Mouse (Mus musculus) embryonic facial prominence, embryonic 15.5 days (tissue): ENCODE measurements around the gene Spag17. TPM values are rescaled to one million over a fixed set of nuclear protein-coding genes. Genes with fewer than 3 reads are reported as not detected.
A peak's percentile ranks its signal among the peaks of the same experiment; 100 is the strongest.

Source experiments
- ATAC-seq: fragments of 200-750 bp; cut with Nextera tagmentation; 2 replicates; pipeline ENCODE4 v1.8.0; 2017; ENCODE audit warnings: low read depth, moderate TSS enrichment; ENCODE audit not compliant: insufficient number of reproducible peaks, low FRiP score, low TSS enrichment
- H3K27ac ChIP-seq: fragments of 300-500 bp; sonication (generic); replicated peaks from 2 replicates; pipeline ENCODE4 v1.5.1; 2015; ENCODE audit warnings: mild to moderate bottlenecking, inconsistent platforms
- H3K27me3 ChIP-seq: fragments of 300-500 bp; sonication (generic); 2 replicates; pipeline ENCODE4 v1.6.1; 2015; ENCODE audit warnings: inconsistent platforms
- H3K36me3 ChIP-seq: fragments of 300-500 bp; sonication (generic); 2 replicates; pipeline ENCODE4 v1.6.1; 2015; ENCODE audit warnings: mild to moderate bottlenecking, inconsistent platforms
- H3K4me1 ChIP-seq: fragments of 300-500 bp; sonication (generic); 2 replicates; pipeline ENCODE4 v1.6.1; 2015; ENCODE audit warnings: inconsistent platforms
- H3K4me2 ChIP-seq: fragments of 300-500 bp; sonication (generic); replicated peaks from 2 replicates; pipeline ENCODE4 v1.6.1; 2015; ENCODE audit warnings: mild to moderate bottlenecking, inconsistent platforms
- H3K4me3 ChIP-seq: fragments of 300-500 bp; sonication (generic); replicated peaks from 2 replicates; pipeline ENCODE4 v1.5.1; 2015; ENCODE audit warnings: mild to moderate bottlenecking, inconsistent platforms
- H3K9ac ChIP-seq: fragments of 300-500 bp; sonication (generic); 2 replicates; pipeline ENCODE4 v1.6.1; 2015; ENCODE audit warnings: inconsistent platforms
- H3K9me3 ChIP-seq: fragments of 300-500 bp; sonication (generic); replicated peaks from 2 replicates; pipeline ENCODE4 v1.6.1; 2016; ENCODE audit warnings: inconsistent platforms
- WGBS: fragments of 180-500 bp; shearing (Covaris S2); methylation state at CpG from one replicate; pipeline ENCODE4 v1.1.7; 2015; 5-methylcytosine and 5-hydroxymethylcytosine counted together
- polyA plus RNA-seq: library from polyadenylated mRNA; unstranded; fragments of >200 nt; fragmentation: Nextera tagmentation; extraction: Ambion mirVana; gene quantifications from 2 replicates; pipeline ENCODE4 v1.2.1, GENCODE M21; 2015

The Spag17 gene
- polyA plus RNA-seq, 1 experiment from 2014 or later = 6.0 TPM

DNA sequence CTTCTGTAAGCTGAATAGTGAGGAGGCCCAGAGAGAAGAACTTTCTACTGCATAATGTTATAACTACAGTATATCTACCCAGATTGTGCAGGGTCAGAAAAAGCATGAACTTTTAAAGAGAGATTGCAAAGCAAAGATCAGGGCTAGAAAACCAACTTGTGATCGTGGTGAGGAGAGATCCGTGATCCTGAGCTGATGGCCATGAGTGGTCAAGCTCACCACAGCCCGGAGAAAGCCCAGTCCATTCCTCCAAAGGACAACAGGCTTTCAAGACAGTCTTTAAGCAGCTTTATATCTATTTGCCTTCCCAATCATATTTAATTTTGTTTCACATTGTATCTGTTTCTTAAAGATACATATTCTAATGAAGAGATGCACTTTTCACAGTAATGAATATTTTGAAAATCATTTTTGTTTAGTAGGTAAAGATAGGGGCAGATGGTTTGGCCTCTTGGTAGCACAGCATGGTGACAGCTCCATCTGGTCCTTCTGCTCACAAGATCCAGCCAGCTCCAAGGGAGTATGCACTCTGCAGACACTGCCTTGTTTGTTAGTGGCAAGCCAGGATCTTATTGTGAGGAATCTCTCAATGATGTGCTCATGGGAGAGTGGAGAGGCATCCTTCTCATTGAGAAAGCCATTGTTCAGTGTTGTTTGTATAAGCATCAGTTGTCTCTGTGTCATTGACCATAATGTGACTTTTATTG, 217.3 kb downstream of the Spag17 start:
- H3K27ac ChIP-seq = no peak overlapping the region
- no peak overlapping the region for H3K4me2 ChIP-seq
- no peaks in the 10 kb centered on the region for H3K4me1 ChIP-seq
- H3K36me3 ChIP-seq = no peaks in the 10 kb centered on the region
- no peak overlapping the region for H3K4me3 ChIP-seq
- ATAC-seq = no peak
- no peak overlapping the region for H3K9ac ChIP-seq
- no peaks in the 10 kb centered on the region for H3K9me3 ChIP-seq
- WGBS = 82% methylated on average over 3 of the region's 3 CpGs
- H3K27me3 ChIP-seq = no peaks in the 10 kb centered on the region

DNA sequence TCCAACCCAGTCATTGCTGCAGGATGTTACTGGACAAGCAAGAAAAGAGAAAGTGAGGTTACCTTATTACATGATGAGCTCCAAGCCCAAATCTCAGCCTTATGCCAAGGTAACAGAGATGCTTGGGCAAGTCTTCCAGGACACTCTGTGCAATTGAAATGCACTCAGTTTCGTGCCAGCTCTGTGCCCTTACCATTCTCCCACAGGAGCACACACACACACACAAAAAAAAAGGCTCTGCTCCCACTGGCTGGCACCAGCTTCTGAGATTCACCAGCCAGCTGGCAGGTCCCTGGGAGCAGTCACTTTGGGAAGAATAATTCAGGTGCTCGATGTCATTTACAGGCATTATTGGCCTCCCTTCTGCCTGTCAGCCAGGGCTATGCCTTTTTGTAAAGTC, 221.5 kb downstream of the Spag17 start:
- no peak overlapping the region for H3K4me2 ChIP-seq
- H3K9ac ChIP-seq = no peak overlapping the region
- no peaks in the 10 kb centered on the region for H3K4me1 ChIP-seq
- no peaks in the 10 kb centered on the region for H3K36me3 ChIP-seq
- H3K27ac ChIP-seq = no peak overlapping the region
- H3K27me3 ChIP-seq = no peaks in the 10 kb centered on the region
- 80% methylated on average over 2 of the region's 2 CpGs for WGBS
- no peaks in the 10 kb centered on the region for H3K9me3 ChIP-seq
- H3K4me3 ChIP-seq = no peak overlapping the region
- ATAC-seq = no peak

GRCm38 (mm10) chr3:100118681-100119080, 233.5 kb downstream of the Spag17 start:
- Histone ChIP-seq H3K4me3 (no peak overlapping the region), H3K27me3 (no peaks in the 10 kb centered on the region), H3K27ac (no peak overlapping the region), H3K4me1 (no peaks in the 10 kb centered on the region), H3K9ac (no peak overlapping the region), H3K9me3 (no peaks in the 10 kb centered on the region), H3K4me2 (no peak overlapping the region), H3K36me3 (no peaks in the 10 kb centered on the region)
- 72% methylated on average over 2 of the region's 2 CpGs for WGBS
- no peak for ATAC-seq

DNA sequence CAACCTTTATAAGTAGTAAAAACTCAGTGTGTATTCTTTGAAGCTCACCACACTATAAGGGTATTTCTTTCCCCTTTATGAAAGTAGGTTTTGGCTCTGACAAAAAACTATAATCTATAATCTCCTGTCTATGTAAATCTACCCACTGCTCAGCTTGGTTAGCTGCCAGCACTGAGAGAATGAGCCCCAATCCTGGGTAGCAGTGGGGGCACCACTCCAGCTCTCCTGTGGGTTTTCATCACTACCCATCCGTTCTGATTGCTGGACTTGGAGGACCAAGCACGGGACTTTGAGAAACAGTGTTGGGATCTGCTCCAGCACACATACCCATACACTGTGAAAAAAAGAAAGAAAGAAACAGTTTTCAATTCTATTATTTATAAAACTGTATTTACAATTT, 236.8 kb downstream of the Spag17 start:
- H3K9me3 ChIP-seq = no peaks in the 10 kb centered on the region
- WGBS = 59% methylated on average over 2 of the region's 2 CpGs
- no peaks in the 10 kb centered on the region for H3K4me1 ChIP-seq
- no peak overlapping the region for H3K9ac ChIP-seq
- H3K4me2 ChIP-seq = no peak overlapping the region
- no peaks in the 10 kb centered on the region for H3K36me3 ChIP-seq
- no peak overlapping the region for H3K27ac ChIP-seq
- no peaks in the 10 kb centered on the region for H3K27me3 ChIP-seq
- ATAC-seq = no peak
- no peak overlapping the region for H3K4me3 ChIP-seq

- H3K36me3 ChIP-seq = no peaks in the 10 kb centered on the region
- no peak for ATAC-seq
- H3K4me3 ChIP-seq = no peak overlapping the region
- no peaks in the 10 kb centered on the region for H3K27me3 ChIP-seq
- no peak overlapping the region for H3K27ac ChIP-seq
- 52% methylated on average over 1 of the region's 1 CpGs for WGBS
- H3K4me2 ChIP-seq = no peak overlapping the region
- H3K4me1 ChIP-seq = no peaks in the 10 kb centered on the region
- no peak overlapping the region for H3K9ac ChIP-seq
- no peaks in the 10 kb centered on the region for H3K9me3 ChIP-seq
Measured at GRCm38 (mm10) chr3:100122445-100122844, 237.2 kb downstream of the Spag17 start.

DNA sequence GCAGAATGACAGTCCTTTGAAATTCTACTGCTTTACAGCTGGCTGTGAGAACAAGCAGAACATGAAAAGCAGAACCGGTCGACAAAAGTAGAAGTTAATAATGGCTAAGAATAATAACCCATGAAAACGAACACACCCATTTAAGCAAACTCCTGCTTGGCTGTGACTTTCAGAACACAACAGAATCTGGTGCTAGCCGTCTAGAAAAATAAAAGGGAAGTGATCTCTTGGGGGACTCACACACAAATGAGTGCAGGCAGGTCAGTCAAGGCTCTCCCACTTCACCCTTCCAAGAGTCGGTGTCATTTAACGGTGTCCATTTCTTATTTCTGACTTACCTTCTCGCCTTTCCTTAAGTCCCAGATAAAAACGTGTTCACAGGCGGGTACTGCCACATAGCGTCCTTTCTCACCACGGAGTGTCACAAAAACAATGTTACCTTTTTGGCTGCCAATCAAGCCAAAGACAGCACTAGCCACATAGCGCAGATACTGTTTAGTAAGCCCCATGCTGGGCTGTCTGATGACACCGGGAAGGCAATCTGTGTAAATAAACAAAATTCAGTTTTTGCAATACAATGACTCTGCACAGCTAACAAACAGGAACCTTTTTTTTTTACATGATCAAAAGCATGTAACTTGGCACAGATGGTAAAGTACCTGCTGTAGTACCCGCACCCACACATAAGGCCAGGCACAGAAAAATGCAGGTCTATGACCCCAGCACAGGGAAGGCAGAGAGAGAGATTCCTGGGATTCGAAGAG, 275.7 kb downstream of the Spag17 start:
- Histone ChIP-seq H3K27ac (no peak overlapping the region), H3K9me3 (no peaks in the 10 kb centered on the region), H3K36me3 (peaks cover 30% of the 10 kb centered on the region), H3K4me1 (peaks cover 25% of the 10 kb centered on the region), H3K4me3 (peak overlapping the region; percentile 92), H3K9ac (no peak overlapping the region), H3K27me3 (no peaks in the 10 kb centered on the region), H3K4me2 (peak overlapping the region; percentile 74)
- no peak for ATAC-seq
- 83% methylated on average over 15 of the region's 15 CpGs for WGBS

GRCm38 (mm10) chr3:100161665-100162314, 276.6 kb downstream of the Spag17 start:
- Histone ChIP-seq H3K9ac (peak overlapping the region; percentile 65), H3K4me2 (peak overlapping the region; percentile 74), H3K27ac (peak overlapping the region; percentile 83), H3K36me3 (peaks cover 21% of the 10 kb centered on the region), H3K4me3 (peak overlapping the region; percentile 92), H3K9me3 (no peaks in the 10 kb centered on the region), H3K4me1 (peaks cover 25% of the 10 kb centered on the region), H3K27me3 (no peaks in the 10 kb centered on the region)
- 1% methylated on average over 35 of the region's 35 CpGs for WGBS
- no peak for ATAC-seq

- peak within 1 kb of the TSS; percentile 92 for H3K4me3 ChIP-seq
- ATAC-seq = peak; percentile 95
- peak within 1 kb of the TSS; percentile 65 for H3K9ac ChIP-seq
- under 1% methylated on average over 54 of the region's 55 CpGs for WGBS
- peak within 1 kb of the TSS; percentile 74 for H3K4me2 ChIP-seq
- H3K4me1 ChIP-seq = peaks cover 25% of the 10 kb centered on the region
- H3K27me3 ChIP-seq = no peaks in the 10 kb centered on the region
- H3K9me3 ChIP-seq = no peaks in the 10 kb centered on the region
- peaks cover 14% of the 10 kb centered on the region for H3K36me3 ChIP-seq
- H3K27ac ChIP-seq = peak within 1 kb of the TSS; percentile 83
Measured at GRCm38 (mm10) chr3:100162315-100163105, 277.3 kb downstream of the Spag17 start, which contains the start of the genes Gdap2 and Wdr3. Gdap2 (plus strand) TSS chr3:100162381. Wdr3 (minus strand) TSS chr3:100162407.

DNA sequence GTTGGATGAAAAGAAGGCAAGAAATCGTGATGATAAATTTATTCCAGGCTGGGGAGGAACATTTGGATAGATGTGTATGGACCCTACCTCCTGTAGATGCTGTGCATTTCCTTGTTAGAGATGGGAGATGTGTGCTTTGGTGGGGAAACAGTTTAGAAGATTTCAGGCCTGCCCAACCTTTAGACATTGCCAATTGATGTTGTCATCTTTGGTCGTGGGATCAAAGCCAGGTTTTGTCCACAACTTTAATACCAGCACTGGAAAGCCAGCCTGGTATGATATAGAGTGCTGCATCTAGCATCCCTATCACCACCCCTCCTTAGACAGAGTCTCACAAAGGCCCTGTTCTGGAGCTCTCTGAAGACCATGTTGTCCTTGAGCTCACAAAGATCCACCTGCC, 278.4 kb downstream of the Spag17 start:
- no peak for ATAC-seq
- Histone ChIP-seq H3K9me3 (no peaks in the 10 kb centered on the region), H3K27me3 (no peaks in the 10 kb centered on the region), H3K36me3 (peaks cover 10% of the 10 kb centered on the region), H3K27ac (no peak overlapping the region), H3K4me1 (peaks cover 25% of the 10 kb centered on the region), H3K4me2 (no peak overlapping the region), H3K9ac (no peak overlapping the region), H3K4me3 (no peak overlapping the region)
- WGBS = 74% methylated on average over 2 of the region's 2 CpGs

DNA sequence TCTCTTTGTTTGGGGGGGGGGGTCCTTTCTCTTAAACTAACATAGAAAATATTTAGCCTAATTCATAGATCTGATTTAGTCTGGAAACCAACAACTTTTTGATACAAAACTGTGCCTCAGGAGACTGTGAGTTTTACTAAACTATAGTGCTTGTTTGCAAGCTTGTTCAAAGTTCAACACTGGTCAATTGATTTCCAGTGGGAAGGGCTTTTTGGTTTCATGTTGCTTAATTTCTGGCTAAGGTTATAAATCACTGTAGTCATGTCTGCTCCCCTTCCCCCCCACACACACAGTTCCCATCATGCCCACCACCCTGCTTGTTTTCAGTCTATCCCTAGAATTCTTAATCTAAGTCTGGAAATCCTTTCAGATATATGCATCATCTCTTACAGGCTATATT, 279.8 kb downstream of the Spag17 start:
- Histone ChIP-seq H3K36me3 (peaks cover 3% of the 10 kb centered on the region; the same call in 1 of the 2 replicates), H3K27me3 (no peaks in the 10 kb centered on the region), H3K27ac (no peak overlapping the region), H3K9ac (no peak overlapping the region), H3K9me3 (no peaks in the 10 kb centered on the region), H3K4me1 (peaks cover 25% of the 10 kb centered on the region), H3K4me3 (no peak overlapping the region), H3K4me2 (no peak overlapping the region)
- ATAC-seq = no peak

DNA sequence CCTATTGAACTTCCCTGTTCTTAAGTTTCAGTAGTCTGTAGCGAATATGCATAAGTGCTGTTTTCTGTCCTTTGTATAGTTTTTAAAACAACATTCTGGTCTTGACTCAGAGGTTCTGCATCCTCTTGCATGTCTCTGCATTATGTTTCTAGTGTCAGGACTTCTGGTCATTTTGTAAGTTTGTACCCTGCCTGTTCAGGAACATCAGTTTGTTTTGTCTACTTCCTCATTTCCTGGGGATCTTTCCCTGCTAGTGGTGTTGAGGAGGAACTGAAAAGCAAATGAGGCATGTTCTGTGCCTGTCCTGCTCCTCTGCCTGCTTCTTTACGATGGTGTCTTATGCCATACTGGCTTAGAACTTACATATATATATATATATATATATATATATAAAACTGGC, 290.8 kb downstream of the Spag17 start:
- 93% methylated on average over 2 of the region's 2 CpGs for WGBS
- H3K9ac ChIP-seq = no peak overlapping the region
- no peak overlapping the region for H3K4me2 ChIP-seq
- no peak for ATAC-seq
- no peak overlapping the region for H3K4me3 ChIP-seq
- no peaks in the 10 kb centered on the region for H3K27me3 ChIP-seq
- no peak overlapping the region for H3K27ac ChIP-seq
- peaks cover 70% of the 10 kb centered on the region for H3K36me3 ChIP-seq
- H3K9me3 ChIP-seq = no peaks in the 10 kb centered on the region
- H3K4me1 ChIP-seq = no peaks in the 10 kb centered on the region
